Mouse (Mus musculus): Measurements from ENCODE around the gene Ppp1r15b.

Ppp1r15b gene

DNA sequence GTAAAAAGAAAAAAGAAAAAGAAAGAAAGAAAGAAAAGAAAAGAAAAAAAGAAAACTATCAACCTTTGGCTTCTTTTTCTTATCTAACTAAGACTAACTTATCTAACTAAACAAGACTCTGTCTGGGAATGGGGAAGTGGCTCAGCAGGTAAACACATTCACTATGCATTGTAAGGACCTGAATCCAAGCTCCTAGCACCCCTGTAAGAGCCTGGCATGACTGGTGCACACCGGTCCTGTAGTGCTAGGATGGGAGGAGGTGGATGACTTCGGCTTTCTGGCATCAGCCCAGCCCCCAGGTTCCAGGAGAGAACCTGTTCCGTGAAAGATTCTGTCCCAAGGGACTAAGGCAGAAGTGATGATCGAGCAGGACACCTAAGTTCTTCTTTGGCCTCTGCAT is 30.6 kb downstream of the Ppp1r15b start:
- DNase-seq (ENCODE audit: low read depth, low spot score): no peak

DNA sequence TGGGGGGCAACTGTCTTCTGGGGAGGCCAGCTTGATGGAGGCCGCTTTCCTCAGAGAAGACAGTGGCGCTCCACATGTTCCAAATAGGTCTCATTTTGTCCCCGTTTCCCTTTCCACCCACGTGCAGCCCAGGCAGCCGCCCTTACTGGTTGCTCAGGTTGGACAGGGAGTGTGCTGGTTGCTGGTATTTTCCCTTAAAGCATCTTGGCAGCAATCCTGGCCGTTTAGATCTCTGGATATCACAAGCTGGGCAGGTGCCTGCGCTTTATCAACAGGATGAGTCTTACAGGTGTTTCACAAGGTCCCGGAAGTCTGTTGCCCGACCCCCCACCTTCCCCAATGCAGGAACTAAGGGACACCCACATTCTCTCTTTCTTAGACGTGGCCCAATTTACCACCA is 31.1 kb downstream of the Ppp1r15b start:
- DNase-seq (ENCODE audit: low read depth, low spot score): no peak

DNA sequence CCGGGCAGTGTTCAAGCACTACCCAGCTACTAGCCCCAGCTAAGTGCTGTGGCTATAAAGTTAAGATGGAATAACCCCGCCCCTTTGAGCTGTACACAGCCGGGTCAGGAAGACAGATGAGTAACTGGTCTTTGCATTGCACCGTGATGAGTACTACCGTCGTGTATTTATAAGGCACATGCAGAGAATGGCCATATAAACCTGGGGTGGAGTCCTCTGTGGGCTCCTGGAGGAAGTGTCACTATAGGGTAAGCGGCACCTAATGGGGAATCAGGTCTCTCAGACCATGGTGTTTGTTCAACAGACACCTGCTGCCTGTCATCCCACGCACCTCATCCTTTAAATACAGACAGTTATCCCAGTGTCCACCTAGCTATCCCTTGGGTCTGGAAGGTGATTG is 32.0 kb downstream of the Ppp1r15b start:
- no peak for DNase-seq (ENCODE audit: low read depth, low spot score)

DNA sequence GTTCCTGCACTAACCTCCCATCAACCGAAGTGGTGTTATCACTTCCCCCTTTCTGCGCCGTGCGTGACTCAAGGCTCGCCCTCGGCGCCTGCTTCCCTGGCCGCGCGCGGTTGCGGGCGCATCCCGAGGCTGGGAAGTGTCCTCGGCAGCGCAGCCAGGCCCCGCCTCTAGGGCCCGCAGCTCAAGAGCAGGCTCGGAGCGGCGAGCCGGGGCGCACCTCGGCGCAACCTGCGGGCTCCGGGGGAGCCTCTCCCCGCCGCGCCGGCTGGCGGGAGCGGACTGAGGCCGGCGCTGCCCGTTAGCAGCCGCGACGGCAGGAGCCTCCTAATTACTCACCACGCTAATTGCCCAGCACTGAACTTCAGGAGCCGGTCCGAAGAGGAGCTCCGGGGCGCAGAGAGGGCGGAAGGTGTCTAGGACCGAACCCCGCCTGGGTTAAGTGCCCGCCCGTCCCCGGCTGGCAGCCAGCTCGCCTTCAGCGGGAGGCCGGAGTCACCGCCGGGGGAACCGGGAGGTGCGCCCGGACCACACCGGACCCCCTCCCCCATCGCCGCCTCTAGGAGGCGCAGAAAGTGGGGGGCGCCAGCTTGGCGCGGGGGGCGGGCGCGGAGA is 33.0 kb downstream of the Ppp1r15b start, which contains the start of gene Plekha6:
Gene Plekha6 (plus strand): TSS at position 391 of the 612 bp plus-strand sequence.
- DNase-seq (ENCODE audit: low read depth, low spot score): no peak

DNA sequence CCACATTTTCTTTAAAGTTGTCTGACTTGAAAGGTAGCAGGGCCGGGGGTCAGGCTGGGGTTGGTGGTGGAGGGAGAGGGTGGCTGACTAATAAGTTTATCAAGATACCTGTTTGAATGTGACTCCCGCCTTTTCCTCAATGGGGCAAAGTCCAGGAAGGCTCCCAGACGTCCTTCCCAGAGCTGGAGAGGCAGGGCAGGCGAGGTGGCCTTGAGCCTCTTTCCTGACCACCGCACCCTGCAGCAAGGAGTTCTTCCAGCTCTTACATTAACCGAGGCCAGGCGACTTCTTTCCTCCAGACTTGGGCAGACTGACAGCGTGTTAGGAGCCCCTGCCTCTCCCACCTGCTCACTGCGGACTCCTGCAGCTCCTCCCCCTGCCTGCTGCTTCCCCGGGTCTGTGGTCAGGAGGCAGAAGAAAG is 33.7 kb downstream of the Ppp1r15b start:
- DNase-seq (ENCODE audit: low read depth, low spot score): no peak

DNA sequence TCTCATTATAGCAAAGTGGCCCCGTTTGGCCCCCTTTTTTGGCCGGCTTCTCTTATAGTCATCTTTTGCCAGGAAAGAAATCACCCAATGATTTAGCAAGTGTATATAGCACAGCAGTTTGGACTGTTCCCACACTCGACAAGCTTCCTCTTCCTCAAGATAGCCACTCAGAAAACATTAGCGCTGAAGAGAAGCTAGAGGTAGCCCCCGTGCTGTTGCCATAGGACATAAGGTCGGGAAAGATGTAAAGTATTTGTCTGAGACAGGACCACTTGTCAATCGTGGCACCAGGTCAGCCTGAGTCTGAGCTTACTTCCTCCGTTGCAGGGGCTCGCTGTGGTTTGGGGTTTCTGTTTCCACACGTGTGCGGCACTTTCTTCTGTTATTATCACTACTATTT is 34.2 kb downstream of the Ppp1r15b start:
- peak; percentile 42 for DNase-seq (ENCODE audit: low read depth, low spot score)

DNA sequence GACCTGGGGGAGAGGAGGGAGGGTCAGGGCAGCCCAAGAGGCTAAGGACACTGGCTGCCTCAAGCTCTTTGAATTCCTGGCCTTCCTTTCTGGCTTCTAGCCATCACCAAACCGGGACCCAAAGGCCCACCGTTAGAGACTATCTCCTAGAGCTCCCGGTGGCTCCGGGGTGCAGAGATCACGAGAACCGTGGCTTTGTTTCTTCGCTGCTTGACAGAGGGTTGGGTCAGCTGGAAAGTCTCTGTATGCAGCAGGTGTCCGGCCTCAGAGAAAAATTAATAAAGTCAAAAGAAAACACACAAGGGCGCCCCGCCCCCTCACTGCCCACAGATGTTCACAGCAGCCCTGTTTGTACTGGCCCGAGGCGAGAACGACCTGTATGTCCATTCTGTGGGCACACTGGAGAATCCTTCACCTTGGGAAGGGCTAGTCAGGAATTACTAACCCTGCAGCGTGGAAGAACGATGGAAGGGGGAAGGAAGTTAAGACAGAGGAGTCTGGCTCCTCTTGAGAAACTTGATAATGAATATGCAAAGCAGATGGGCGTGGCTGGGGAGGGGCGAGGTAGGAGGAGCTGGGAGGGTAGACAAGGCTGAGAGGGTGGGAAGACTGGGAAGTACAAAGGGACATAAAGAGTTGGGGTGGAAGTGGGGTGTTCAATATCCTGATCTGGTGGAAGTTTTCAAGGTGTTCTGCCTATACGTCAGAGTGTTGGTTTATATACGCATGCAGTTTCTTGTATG is 37.5 kb downstream of the Ppp1r15b start:
- DNase-seq (ENCODE audit: low read depth, low spot score): peak; percentile 66

DNA sequence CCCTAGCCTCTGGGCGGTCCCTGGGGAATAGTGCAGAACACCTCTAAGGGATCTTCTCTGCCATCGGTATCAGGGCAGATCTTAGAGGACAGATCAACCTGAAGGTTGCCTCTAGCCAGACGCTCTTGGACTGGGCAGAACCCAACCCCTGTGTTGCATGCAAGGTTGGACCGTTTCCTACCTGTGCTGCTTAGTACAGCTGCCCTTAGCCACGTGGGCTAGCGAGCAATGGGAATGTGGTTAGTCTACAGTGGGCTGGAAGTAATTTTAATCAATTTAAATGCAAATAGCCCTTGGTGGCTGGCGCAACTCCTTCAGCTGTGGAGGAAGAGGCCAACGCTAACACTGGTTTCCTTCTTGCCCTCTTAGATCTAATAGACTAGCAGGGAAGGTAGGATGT is 39.3 kb downstream of the Ppp1r15b start:
- DNase-seq (ENCODE audit: low read depth, low spot score): no peak

DNA sequence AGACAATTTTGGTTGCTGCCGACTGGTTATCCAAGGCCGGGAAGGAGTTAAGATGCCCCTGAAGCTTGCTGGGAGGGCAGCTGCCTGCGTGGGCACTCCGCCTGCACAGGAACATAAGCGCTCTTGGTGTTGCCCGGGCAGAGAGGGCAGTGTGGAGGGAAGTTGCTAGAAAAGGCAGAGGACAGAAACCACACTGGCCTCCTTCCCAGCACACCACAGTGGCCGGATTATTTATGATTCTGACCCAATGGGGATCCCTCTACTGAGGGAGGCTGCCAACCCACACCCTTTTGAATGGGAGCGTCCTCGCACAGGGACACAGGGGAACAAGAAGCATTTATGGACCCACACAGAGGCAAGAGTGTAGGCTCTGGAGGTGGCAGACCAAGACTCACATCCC is 40.4 kb downstream of the Ppp1r15b start:
- DNase-seq (ENCODE audit: low read depth, low spot score): no peak

DNA sequence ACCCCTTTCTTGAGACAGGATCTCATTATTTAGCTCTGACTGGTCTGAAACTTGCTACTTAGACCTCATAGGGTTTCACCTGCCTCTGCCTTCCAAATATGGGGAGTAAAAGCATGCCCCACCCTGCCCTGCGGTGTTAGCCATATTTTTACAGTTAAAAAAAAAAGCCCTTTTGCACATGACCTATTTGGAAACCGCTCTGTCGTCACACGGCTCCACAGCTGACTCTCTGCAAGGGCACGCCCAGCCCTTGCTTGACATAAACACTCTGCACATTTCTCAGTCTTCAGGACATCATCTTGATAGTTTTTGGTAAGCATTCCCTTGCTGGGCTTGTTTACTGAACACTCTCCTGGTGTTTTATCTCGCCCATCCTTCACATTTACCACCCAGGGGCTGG is 44.2 kb downstream of the Ppp1r15b start:
- no peak for DNase-seq (ENCODE audit: low read depth, low spot score)

DNA sequence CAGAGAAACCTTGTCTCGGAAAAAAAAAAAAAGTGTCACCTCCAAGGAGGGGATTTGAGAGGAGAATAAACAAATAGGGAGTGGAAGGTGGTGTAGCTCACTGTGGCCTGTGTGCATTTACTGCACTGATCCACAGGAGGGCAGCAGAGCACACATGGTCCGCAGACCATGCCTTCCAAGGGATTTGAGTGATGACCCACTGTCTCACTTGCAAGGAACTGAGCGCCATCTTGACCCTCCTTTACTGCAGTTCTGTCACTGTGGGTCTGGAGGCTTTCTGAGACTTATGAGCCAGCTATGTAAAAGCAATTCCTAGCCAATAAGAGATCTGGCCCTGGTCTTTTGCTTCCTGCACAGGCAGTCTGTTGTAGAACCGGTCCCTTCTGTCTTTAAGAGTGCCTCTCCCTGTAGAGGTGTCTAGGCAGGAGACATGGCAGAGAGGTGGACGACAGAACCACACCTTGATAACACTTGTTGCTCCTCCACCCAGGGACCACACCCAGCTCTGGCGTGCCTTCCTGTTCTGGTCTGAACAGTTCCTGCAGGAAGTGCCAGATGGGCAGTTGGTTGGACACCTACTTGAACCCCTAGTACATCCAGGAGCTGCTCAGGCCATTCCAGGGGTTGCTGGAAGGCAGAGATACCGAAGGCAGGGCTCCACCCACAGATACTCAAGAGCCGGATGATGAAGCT is 46.7 kb downstream of the Ppp1r15b start:
- DNase-seq (ENCODE audit: low read depth, low spot score): peak; percentile 62

DNA sequence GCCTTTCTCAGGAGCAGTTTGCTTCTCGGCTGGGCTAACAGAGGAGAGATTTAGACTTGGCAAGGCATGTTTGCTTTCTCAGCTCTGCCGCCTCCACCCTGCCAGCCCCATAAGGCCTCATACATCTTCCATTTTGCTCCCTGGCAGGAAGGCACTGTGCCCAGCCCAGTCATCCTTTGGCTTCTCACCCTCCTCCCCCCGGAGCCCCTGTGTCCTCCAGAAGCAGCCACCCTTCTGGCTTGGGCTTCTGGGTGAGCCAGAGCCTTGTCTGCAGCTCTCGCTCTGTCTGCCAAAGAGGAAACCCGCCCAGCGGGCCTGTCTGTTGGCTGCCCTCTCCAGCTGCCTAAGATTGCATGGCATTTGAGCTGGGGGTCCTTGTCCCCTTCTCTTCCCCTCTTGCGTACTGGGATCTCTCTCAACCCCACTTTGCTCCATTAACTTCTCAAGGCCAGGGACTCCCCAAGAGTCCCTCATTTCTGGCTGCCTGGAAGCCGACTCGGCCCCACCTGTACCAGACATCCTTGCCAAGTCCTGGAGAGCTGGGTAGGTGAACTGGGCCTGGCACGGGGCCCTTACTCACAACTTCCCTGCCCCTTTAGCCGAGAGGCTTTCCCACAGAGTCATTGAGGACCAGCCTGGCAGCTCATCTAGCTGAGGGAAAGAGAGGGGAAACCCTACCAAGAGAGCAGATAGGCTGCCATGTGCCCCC is 47.9 kb downstream of the Ppp1r15b start:
- no peak for DNase-seq (ENCODE audit: low read depth, low spot score)

DNA sequence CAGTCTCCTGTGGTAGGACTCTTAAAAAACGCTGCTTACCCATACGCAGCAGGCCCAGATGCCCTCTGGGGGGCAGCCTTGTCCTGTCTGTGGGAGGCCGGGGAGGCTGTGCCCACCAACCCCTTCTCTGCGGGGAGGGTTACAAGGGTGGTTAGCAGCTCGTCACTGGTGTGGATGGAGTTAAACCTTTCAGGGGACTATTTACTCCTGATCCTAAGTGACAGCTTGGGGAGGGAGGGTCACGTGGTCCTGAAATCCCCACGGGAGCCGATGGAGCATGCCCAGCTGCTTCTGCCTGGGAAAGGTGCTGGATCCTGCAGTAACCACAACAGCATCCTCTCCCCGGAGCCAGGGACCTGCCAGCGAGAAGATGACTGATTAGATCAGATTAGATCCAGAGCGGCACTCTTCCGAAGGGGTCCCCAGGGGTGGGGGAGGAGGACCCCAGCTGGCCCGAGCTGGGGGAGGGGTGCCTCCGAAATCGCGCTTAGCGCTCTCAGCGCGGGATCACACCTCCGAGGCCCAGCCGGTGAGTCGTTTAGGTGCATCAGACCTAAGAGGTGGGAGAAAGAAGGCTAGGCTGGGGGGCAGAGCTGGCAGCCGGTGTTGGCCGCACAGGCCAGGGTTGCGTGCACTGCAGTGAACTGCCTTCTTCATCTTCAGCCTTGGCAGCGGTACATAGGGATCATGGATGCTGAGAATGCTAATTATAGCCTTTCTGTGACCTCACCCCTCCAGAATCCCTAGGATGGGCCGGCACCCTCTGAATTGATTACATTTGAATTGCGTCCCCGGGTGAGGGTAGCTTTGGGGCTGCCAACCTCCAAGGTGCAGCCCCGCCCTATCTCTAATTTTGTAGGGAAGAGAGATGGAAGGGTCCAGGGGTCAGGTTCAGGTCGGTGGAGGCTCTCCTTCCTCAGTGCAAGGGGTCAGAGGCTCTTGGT is 50.4 kb downstream of the Ppp1r15b start:
- peak; percentile 50 for DNase-seq (ENCODE audit: low read depth, low spot score)

DNA sequence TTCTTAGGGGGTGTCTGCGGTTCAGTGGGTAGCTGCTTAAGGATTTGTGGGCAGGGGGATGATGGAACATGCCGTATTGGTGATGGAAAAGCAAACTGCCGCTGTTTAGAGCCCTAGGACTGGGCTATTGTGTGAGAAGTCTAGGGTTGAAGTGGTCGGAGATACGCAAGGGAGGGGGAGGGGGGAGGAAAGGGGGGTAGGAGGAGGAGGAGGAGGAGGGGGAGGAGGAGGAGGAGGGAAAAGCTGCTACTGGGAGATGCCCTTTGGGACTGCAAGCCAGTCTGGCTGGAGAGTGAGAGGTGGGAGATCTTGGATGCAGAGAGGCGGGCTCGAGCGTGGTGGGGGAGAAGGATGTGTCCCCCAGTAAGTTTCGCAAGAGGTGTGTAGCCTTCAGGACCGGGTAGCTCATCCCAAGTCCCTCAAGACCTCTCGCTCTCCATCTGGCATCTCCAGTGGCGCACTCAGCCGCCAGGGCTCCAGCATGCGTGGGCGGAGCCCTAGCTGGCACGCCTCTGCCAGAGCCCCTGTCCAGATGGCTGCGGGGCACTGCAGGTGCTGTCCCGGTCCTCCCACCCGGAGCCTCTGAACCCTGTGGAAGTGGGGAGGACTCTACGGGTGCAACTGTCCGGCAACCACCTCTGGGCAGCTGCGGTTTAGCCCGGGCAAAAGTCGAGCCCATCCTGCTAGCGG is 51.2 kb downstream of the Ppp1r15b start:
- DNase-seq (ENCODE audit: low read depth, low spot score): no peak

DNA sequence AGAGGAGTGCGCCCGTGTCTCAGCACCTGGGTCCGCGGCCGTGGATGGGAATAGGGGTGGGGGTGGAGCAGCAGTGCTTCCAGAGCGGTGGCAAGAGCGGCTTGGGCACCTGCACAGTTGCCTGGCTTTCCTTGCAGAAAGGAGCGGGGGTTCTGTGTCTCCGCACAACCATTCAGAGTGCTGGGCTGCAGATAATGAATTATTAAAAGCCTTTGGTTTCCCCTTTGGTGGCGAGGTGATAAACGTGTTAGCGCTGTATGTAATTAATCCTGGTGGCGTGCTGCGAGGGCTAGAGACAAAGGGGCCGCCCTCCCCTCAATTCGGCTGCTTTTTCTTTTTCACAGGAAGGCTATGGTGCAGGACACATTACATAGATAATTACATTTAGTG is 51.8 kb downstream of the Ppp1r15b start:
- no peak for DNase-seq (ENCODE audit: low read depth, low spot score)

DNA sequence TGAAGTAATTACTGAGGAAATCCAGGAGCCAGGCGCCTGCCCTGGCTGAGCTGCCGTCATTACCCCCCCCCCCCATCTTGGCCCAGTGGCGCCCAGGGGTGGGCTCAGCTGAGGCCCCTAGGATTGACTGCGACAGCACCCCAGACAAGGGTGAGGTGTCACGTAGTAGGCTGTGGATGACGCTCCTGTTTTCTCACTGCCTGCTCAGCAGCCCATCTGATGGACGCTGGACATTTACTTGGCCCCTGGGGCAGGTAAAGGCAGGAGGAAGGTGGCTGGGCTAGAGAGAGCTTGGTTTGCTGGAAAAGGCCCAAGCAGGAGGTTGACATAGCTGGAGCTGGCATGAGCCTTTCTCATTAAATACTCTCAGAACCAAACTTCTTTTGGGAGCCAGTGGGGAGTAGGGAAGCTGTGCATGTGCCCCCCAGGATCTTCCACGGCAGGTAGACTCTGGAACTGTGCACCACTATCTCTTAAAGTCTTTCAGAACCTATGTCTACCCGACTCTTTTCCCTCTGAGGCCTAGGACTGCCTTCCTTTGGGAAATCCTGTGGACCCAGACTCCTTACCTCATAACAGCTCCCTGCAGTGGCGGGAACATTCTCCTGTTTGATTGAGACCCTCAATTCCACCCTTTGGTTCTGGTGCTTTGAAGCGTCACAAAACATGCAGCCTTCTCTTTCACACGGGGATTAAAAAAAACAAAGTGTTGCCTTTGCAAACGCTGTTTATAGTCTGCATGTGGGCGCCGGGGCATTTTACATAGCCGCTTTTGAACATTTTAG is 52.4 kb downstream of the Ppp1r15b start:
- DNase-seq (ENCODE audit: low read depth, low spot score): no peak

DNA sequence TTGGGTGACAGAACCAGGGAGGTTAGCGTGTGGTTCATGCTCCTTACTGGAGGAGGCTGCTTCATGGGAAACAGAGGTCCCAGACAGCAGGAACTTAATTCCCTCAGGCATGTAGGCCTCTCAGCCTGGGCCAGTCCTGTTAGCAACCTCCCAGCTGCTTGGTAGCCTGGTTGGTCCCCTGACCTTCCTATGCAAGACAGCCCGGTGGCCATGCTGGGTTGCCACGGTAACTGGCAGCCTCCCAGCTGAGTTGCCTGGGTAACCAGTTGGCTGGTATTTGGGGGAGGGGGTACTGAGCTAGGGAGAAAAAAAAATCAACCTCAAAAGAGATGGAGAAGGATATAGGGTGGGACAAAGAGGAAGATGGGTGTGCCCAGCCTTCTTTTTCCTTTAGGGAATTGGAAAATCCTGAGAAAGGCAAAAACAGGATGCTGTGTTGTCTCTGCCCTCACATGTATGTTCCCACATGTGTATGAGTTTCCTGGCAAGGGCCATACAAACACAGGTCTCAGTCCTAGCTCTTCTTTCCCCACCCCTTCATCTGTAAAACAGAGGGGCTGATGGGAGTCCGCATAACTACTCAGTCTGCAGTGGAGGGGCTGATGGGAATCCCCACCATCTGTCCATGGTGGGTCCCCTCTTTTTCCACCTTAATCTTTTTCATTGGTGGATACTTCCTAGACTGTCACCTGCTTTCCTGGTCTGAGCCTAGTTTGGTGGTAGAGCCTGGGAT is 57.2 kb downstream of the Ppp1r15b start:
- DNase-seq (ENCODE audit: low read depth, low spot score): no peak

DNA sequence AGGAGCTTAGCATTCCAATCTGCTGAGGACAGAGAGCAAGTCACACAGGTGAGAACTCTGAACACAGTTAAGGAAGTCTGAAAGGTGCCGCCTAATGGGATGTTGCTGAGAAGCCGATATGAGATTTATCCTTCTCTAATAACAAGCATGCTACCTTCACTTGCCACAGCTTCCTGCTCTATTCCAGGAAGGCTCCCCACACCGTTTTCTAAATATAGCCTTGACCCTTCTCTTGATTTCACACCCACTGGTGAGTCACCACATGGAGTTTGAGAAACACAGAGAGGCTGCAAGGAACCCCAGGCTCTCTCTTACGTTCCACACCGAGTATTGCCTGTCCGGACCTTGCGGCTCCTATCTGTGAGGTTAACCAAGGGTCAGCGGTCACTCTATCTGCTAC is 57.8 kb downstream of the Ppp1r15b start:
- no peak for DNase-seq (ENCODE audit: low read depth, low spot score)

Data from A20 (cell line).